Mouse (Mus musculus): ENCODE data around the gene Vmn1r142. TPM values are rescaled to one million over a fixed set of nuclear protein-coding genes. Genes with fewer than 3 reads are reported as not detected.
"Not testable (repeated sequence)": the region's sequence is repeated elsewhere in the genome, so short reads cannot be mapped to it uniquely, and the experiment has no call there.

The Vmn1r142 gene
- total RNA-seq (2018; cell fraction: chromatin; rRNA removed): not detected
- not detected for total RNA-seq (2018; cell fraction: cytosol; rRNA removed)
- total RNA-seq (2018; cell fraction: nucleus; rRNA removed): not detected
- polyA plus RNA-seq (2018): not detected in 3 replicates

GRCm38 (mm10) chr7:22163935-22164334 is at the start of gene Vmn1r142:
Vmn1r142 (minus strand) TSS chr7:22164035.
- WGBS (ENCODE audit: missing documents): no CpG with 5 or more reads among the region's 3 CpGs
- H3K27ac ChIP-seq; H3K79me2 ChIP-seq (ENCODE audit: inconsistent target); H3K4me3 ChIP-seq (ENCODE audit: inconsistent target); H3K36me3 ChIP-seq (ENCODE audit: inconsistent target): not testable (repeated sequence)

DNA sequence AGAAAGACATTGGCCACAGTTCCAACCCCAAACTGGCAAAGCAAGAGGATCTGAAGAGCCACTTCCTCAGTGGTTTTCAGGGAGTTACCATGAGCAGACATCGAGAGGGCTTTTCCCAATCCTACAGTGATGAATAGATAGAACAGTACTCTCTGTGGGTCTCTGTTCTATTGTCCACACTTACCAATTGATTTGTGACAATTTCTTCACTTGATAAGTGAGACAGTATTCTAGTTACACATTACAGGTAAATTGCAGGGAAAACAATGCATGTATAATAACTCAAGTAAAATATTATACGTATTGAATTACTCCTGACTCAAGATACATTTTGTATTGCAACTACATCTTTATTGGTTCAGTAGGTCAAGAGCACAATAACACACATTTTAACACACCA is 37.3 kb upstream of the Vmn1r142 start, which contains the start of gene Gm8653:
Gm8653 (minus strand) TSS at position 101 of the 400 bp plus-strand sequence.
- H3K27ac ChIP-seq; H3K36me3 ChIP-seq (ENCODE audit: inconsistent target); H3K79me2 ChIP-seq (ENCODE audit: inconsistent target); H3K4me3 ChIP-seq (ENCODE audit: inconsistent target): not testable (repeated sequence)
- no CpG with 5 or more reads among the region's 2 CpGs for WGBS (ENCODE audit: missing documents)

DNA sequence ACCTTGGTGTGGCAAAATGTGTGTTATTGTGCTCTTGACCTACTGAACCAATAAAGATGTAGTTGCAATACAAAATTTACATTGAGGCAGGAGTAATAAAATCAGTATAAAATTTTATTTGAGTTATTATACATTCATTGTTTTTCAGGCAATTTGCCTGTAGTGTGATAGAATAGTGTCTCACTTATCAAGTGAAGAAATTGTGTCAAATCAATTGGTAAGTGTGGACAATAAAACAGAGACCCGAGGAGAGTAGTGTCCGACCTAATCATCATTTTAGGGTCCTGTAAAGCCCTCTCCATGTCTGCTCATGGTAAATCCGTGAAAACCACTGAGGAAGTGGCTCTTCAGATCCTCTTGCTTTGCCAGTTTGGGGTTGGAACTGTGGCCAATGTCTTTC is 25.2 kb upstream of the Vmn1r142 start, which contains the start of gene Vmn1r143:
Vmn1r143 (plus strand) TSS at position 301 of the 400 bp plus-strand sequence.
- not testable (repeated sequence) for H3K27ac ChIP-seq; H3K36me3 ChIP-seq (ENCODE audit: inconsistent target); H3K4me3 ChIP-seq (ENCODE audit: inconsistent target); H3K79me2 ChIP-seq (ENCODE audit: inconsistent target)
- WGBS (ENCODE audit: missing documents): no CpG with 5 or more reads among the region's 3 CpGs

DNA sequence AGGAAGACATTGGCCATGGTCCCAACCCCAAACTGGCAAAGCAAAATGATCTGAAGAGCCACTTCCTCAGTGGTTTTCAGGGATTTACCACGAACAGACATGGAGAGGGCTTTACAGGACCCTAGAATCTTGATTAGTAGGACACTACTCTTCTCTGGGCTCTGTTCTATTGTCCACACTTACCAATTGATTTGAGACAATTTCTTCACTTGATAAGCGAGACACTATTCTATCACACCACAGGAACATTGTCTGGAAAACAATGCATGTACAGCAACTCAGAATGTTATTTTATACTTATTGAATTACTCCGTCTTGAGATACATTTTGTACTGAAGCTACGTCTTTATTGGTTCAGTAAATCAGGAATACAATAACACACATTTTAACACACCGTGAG is 29.2 kb downstream of the Vmn1r142 start, which contains the start of gene Gm10666:
Gm10666 (minus strand) TSS at position 101 of the 400 bp plus-strand sequence.
- H3K36me3 ChIP-seq (ENCODE audit: inconsistent target); H3K79me2 ChIP-seq (ENCODE audit: inconsistent target); H3K4me3 ChIP-seq (ENCODE audit: inconsistent target); H3K27ac ChIP-seq: not testable (repeated sequence)
- WGBS (ENCODE audit: missing documents): no CpG with 5 or more reads among the region's 5 CpGs

- no CpG with 5 or more reads among the region's 2 CpGs for WGBS (ENCODE audit: missing documents)
- not testable (repeated sequence) for H3K4me3 ChIP-seq (ENCODE audit: inconsistent target); H3K36me3 ChIP-seq (ENCODE audit: inconsistent target); H3K27ac ChIP-seq; H3K79me2 ChIP-seq (ENCODE audit: inconsistent target)
These were observed 45.7 kb downstream of the Vmn1r142 start, which contains the start of gene Gm16451 for GRCm38 (mm10) chr7:22118145-22118544. Gm16451 (minus strand) TSS chr7:22118245.

Other genes with a start within 250 kb of the Vmn1r142 start
- gene Gm5891, start 242.7 kb downstream of the Vmn1r142 start, polyA plus RNA-seq (2018): not detected in 3 replicates
- gene Vmn1r137, start 169.4 kb downstream of the Vmn1r142 start, polyA plus RNA-seq (2018): not detected in 3 replicates
- gene Vmn1r138, start 135.1 kb downstream of the Vmn1r142 start, polyA plus RNA-seq (2018): not detected in 3 replicates
- gene Gm6176, start 107.7 kb downstream of the Vmn1r142 start, polyA plus RNA-seq (2018): not detected in 3 replicates
- gene Vmn1r139, start 95.0 kb downstream of the Vmn1r142 start, polyA plus RNA-seq (2018): not detected in 3 replicates
- gene Gm16451, start 45.8 kb downstream of the Vmn1r142 start, polyA plus RNA-seq (2018): not detected in 3 replicates
- not detected in 3 replicates for gene Gm10666, start 29.3 kb downstream of the Vmn1r142 start, polyA plus RNA-seq (2018)
- gene Vmn1r143, start 25.3 kb upstream of the Vmn1r142 start, polyA plus RNA-seq (2018): not detected in 3 replicates
- not detected in 3 replicates for gene Gm8653, start 37.2 kb upstream of the Vmn1r142 start, polyA plus RNA-seq (2018)
- not detected in 3 replicates for gene Gm8453, start 65.4 kb upstream of the Vmn1r142 start, polyA plus RNA-seq (2018)
- not detected in 3 replicates for gene Gm4187, start 165.7 kb upstream of the Vmn1r142 start, polyA plus RNA-seq (2018)
- not detected in 3 replicates for gene Gm8660, start 207.0 kb upstream of the Vmn1r142 start, polyA plus RNA-seq (2018)
- not detected in 3 replicates for gene Vmn1r148, start 249.5 kb upstream of the Vmn1r142 start, polyA plus RNA-seq (2018)